Mouse (Mus musculus) ES-E14 (cell line): Measurements from ENCODE around the gene Hist1h2bb. TPM values are rescaled to one million over a fixed set of nuclear protein-coding genes. Genes with fewer than 3 reads are reported as not detected.
"Not testable (repeated sequence)": the region's sequence is repeated elsewhere in the genome, so short reads cannot be mapped to it uniquely, and the experiment has no call there.

Experiments used
- DNase-seq: peaks from one replicate; pipeline ENCODE4 v3.0.0-alpha.2; 2013; ENCODE audit warnings: low read depth, low spot score
- H3K27ac ChIP-seq: 2 replicates; pipeline ENCODE4 v1.5.1; 2012; ENCODE audit warnings: low read depth, mild to moderate bottlenecking, low read length, moderate library complexity, mixed read lengths; ENCODE audit not compliant: poor library complexity, insufficient read depth, severe bottlenecking
- H3K36me3 ChIP-seq: 2 replicates; pipeline ENCODE4 v1.6.1; 2012; ENCODE audit warnings: mild to moderate bottlenecking, low read length, moderate library complexity, mixed read lengths; ENCODE audit not compliant: control insufficient read depth, poor library complexity, insufficient read depth, severe bottlenecking
- H3K4me1 ChIP-seq, 2 experiments: fragments of 150-350 bp in 1 of 2; sonication (generic) in 1 of 2; 2 replicates each; pipeline ENCODE4 v1.6.1; 2012; ENCODE audit warnings: low read length in 2 of 2, mild to moderate bottlenecking in 1 of 2, mixed read lengths in 1 of 2; ENCODE audit not compliant: control insufficient read depth in 2 of 2, insufficient read depth in 2 of 2, poor library complexity in 1 of 2
- H3K4me3 ChIP-seq, 2 experiments: fragments of 150-350 bp in 1 of 2; sonication (generic) in 1 of 2; 2 replicates each; pipeline ENCODE4 v1.5.1; 2012; ENCODE audit warnings: low read length in 2 of 2, low read depth in 1 of 2, mild to moderate bottlenecking in 1 of 2, mixed read lengths in 1 of 2; ENCODE audit not compliant: insufficient read depth in 1 of 2, poor library complexity in 1 of 2, severe bottlenecking in 1 of 2
- H3K9ac ChIP-seq: 2 replicates; pipeline ENCODE4 v1.6.1; 2012; ENCODE audit warnings: low read depth, mild to moderate bottlenecking, low read length, mixed read lengths; ENCODE audit not compliant: poor library complexity, insufficient read depth, severe bottlenecking
- H3K9me3 ChIP-seq: fragments of 150-350 bp; sonication (generic); 2 replicates; pipeline ENCODE4 v1.6.1; 2012; ENCODE audit warnings: low read depth, mild to moderate bottlenecking, low read length; ENCODE audit not compliant: control insufficient read depth, insufficient read depth
- CHD2 ChIP-seq: IDR thresholded peaks from 2 replicates; pipeline ENCODE4 v1.6.1; 2014; ENCODE audit warnings: mild to moderate bottlenecking, low read depth, low read length, inconsistent platforms
- HCFC1 ChIP-seq: IDR thresholded peaks from 2 replicates; pipeline ENCODE4 v1.6.1; 2012; ENCODE audit warnings: low read length, inconsistent platforms, borderline replicate concordance; ENCODE audit not compliant: insufficient read depth
- MAFK ChIP-seq: IDR thresholded peaks from 2 replicates; pipeline ENCODE4 v1.6.1; 2014; ENCODE audit warnings: mild to moderate bottlenecking, low read depth, low read length, inconsistent platforms; ENCODE audit not compliant: insufficient read depth
- ZC3H11A ChIP-seq: IDR thresholded peaks from 2 replicates; pipeline ENCODE4 v1.6.1; 2012; ENCODE audit warnings: low read depth, mild to moderate bottlenecking, inconsistent platforms, low read length, borderline replicate concordance
- ZNF384 ChIP-seq: IDR thresholded peaks from 2 replicates; pipeline ENCODE4 v1.6.1; 2012; ENCODE audit warnings: low read depth, low read length, inconsistent platforms
- in situ Hi-C, 2 experiments: fragments of 600-800 bp; cut with MboI; formaldehyde crosslinking; loops; one replicate each; pipeline ENCODE4 v1.15.1; 2025; ENCODE audit warnings: low sequenced_read_pairs in 2 of 2, inconsistent platforms in 1 of 2; ENCODE audit not compliant: unreplicated experiment in 2 of 2
- total RNA-seq: library from RNA; depleted of rRNA; stranded (reverse); fragments of 300-350 nt; gene quantifications from 2 replicates; pipeline ENCODE4 v1.2.3, GENCODE M21; 2012

The Hist1h2bb gene
- total RNA-seq, 1 experiment, result 1,736 TPM

GRCm38 (mm10) chr13:23747892-23748288 lies 1.4 kb downstream of the Hist1h2bb start:
- Histone ChIP-seq H3K4me3 (peak overlapping the region in 1 of 2 experiments; percentile 27; a peak in 1 of 4 replicates), H3K9me3 (no peaks in the 10 kb centered on the region), H3K4me1 (peaks cover 0 to 2% of the 10 kb centered on the region in 2 experiments; a peak in 2 of 4 replicates), H3K9ac (peak overlapping the region; percentile 57; the same call in 1 of the 2 replicates), H3K27ac (peak overlapping the region; percentile 96; the same call in 1 of the 2 replicates), H3K36me3 (no peaks in the 10 kb centered on the region)
- TF ChIP-seq MAFK (no peak), CHD2 (no peak), HCFC1 (no peak), ZC3H11A (no peak), ZNF384 (no peak)
- DNase-seq, result no peak
- in situ Hi-C loops, result loop anchor here in 1 of 2 experiments (10.0 kb wide), 2 partner anchors 193 to 1713 kb away; partner anchors contain the start of genes Hist1h1d, Hist1h2ah, Hist1h2bk and Hist1h4f

- H3K36me3 ChIP-seq, result no peaks in the 10 kb centered on the region
- in situ Hi-C loops, result loop anchor here (10.0 to 25.0 kb wide), 3 partner anchors 195 to 1715 kb away; partner anchors contain the start of genes Hist1h2ah (in 2 of the 2), Hist1h2bk (in 2 of the 2), Hist1h1d (in 1 of the 2) and Hist1h2ag (in 1 of the 2)
- no peak overlapping the region for H3K4me3 ChIP-seq
- TF ChIP-seq CHD2 (no peak), ZNF384 (no peak), MAFK (no peak), HCFC1 (no peak), ZC3H11A (no peak)
- peak overlapping the region; percentile 32; the same call in 1 of the 2 replicates for H3K9ac ChIP-seq
- H3K4me1 ChIP-seq, result 0 out of 4 replicates have a peak, but pooled peaks cover 0 to 2% of the 10 kb centered on the region in 2 experiments
- DNase-seq, result no peak
- H3K9me3 ChIP-seq, result no peaks in the 10 kb centered on the region
- H3K27ac ChIP-seq, result no peak overlapping the region; the same call in 1 of the 2 replicates
These were observed 3.1 kb downstream of the Hist1h2bb start for GRCm38 (mm10) chr13:23749563-23750121.

- in situ Hi-C loops, result loop anchor here in 1 of 2 experiments (25.0 kb wide), 1 partner anchor 1714 kb away; the partner anchor contains the start of genes Hist1h2ag, Hist1h2ah, Hist1h2bj and Hist1h2bk
- not testable (repeated sequence) for H3K36me3 ChIP-seq, DNase-seq, H3K4me1 ChIP-seq, H3K9me3 ChIP-seq
- Histone ChIP-seq H3K9ac (peak within 1 kb of the TSS; percentile 84), H3K27ac (peak within 1 kb of the TSS; percentile 94), H3K4me3 (peak within 1 kb of the TSS; percentile 63 to 67)
- TF ChIP-seq CHD2, result peak; percentile 80; the same call in 1 of the 2 replicates
These were observed 4.4 kb downstream of the Hist1h2bb start, which contains the start of gene Hist1h2ab for GRCm38 (mm10) chr13:23750839-23751477. TSS of gene Hist1h2ab (plus strand) at chr13:23751126.

- in situ Hi-C loops, result loop anchor here in 1 of 2 experiments (25.0 kb wide), 1 partner anchor 1714 kb away; the partner anchor contains the start of genes Hist1h2ag, Hist1h2ah, Hist1h2bj and Hist1h2bk
- peak overlapping the region; percentile 63 to 67 for H3K4me3 ChIP-seq
These were observed 5.0 kb downstream of the Hist1h2bb start for GRCm38 (mm10) chr13:23751478-23751956.

More at GRCm38 (mm10) chr13:23751478-23751956, 5.0 kb downstream of the Hist1h2bb start:
- peaks cover 0 to 5% of the 10 kb centered on the region in 2 experiments; a peak in 1 of 4 replicates for H3K4me1 ChIP-seq
- DNase-seq, result no peak
- H3K9me3 ChIP-seq, result no peaks in the 10 kb centered on the region
- H3K36me3 ChIP-seq, result no peaks in the 10 kb centered on the region
- no peak for TF ChIP-seq MAFK
- no peak for TF ChIP-seq HCFC1
- no peak for TF ChIP-seq ZNF384
- TF ChIP-seq CHD2, result no peak
- no peak for TF ChIP-seq ZC3H11A
- peak overlapping the region; percentile 84 for H3K9ac ChIP-seq
- H3K27ac ChIP-seq, result peak overlapping the region; percentile 94
